Mouse (Mus musculus) fat pad, adult 2 months (tissue): ENCODE data around the gene Ndufaf7.

ENCODE experiments used
- DNase-seq: peaks from one replicate; pipeline ENCODE4 v3.0.0-alpha.2; 2011; ENCODE audit warnings: low read depth, low spot score; ENCODE audit errors: extremely low read depth

The Ndufaf7 gene

GRCm38 (mm10) chr17:78959473-78959872 is 22.5 kb downstream of the Ndufaf7 start:
- no peak for DNase-seq

- DNase-seq, result no peak
Observed at GRCm38 (mm10) chr17:78964387-78964786, 27.5 kb downstream of the Ndufaf7 start.

GRCm38 (mm10) chr17:78966092-78966883 is 29.4 kb downstream of the Ndufaf7 start:
- DNase-seq, result no peak

DNA sequence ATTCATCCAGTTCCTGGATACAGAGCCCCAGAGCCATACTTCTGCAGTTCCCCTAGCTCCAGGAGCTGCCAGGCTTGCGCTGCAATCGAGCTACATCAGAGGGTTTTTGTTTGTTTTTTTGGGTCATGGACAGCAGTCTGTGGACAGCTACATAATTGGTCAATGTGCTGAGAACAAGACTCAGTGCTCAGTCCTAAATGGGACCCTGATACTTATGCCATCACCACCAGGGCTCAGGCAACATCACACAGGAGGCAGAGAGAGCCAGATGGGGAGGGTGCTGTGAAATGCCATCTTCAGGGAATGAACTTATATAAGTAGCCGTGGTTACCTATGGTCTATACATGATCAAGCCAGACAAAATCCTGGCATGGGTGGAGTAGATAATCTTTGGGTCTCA is 31.6 kb downstream of the Ndufaf7 start:
- no peak for DNase-seq

- DNase-seq, result no peak
Observed at GRCm38 (mm10) chr17:78983166-78983565, 46.2 kb downstream of the Ndufaf7 start.

- no peak for DNase-seq
Observed at GRCm38 (mm10) chr17:78983736-78984135, 46.8 kb downstream of the Ndufaf7 start.

GRCm38 (mm10) chr17:78989015-78989414 is 52.1 kb downstream of the Ndufaf7 start:
- no peak for DNase-seq

DNA sequence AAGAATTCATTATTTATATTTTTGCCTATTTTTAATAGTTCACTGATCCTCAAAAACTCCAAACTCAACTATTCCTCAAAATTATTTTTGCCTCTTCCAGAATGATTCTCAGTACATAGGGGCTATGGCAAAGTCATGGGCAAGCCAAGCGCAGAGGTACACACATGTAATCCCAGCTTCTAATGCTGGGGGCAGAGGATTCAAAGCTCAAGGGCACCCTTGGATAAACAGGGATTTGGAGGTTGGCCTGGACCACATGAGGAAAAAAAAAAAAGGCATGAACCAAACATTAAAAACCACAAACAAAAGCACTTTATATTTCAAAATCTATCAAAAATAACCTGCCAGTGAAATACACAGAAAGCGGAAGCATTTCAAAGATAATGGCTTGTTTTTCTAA is 54.6 kb downstream of the Ndufaf7 start:
- DNase-seq, result no peak

GRCm38 (mm10) chr17:78992303-78993027 is 55.5 kb downstream of the Ndufaf7 start:
- no peak for DNase-seq

DNA sequence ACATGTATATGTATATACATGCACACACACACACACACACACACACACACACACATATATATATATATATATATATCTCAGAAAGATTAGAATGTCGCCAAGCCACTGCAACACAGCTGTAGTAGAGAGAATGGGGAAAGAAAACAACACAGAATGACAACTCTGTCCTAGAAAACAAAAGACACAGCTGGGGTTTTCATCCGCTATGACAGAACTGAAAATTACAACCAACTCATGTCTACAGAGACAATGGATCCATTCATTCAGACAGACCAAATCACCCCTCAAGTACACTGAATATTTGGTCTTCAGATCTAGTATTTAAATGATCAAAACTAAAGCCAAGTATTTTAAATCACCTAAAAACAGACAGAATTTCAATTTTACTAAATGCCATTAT is 56.7 kb downstream of the Ndufaf7 start:
- no peak for DNase-seq

- DNase-seq, result no peak
Observed at GRCm38 (mm10) chr17:78994382-78994781, 57.4 kb downstream of the Ndufaf7 start.

DNA sequence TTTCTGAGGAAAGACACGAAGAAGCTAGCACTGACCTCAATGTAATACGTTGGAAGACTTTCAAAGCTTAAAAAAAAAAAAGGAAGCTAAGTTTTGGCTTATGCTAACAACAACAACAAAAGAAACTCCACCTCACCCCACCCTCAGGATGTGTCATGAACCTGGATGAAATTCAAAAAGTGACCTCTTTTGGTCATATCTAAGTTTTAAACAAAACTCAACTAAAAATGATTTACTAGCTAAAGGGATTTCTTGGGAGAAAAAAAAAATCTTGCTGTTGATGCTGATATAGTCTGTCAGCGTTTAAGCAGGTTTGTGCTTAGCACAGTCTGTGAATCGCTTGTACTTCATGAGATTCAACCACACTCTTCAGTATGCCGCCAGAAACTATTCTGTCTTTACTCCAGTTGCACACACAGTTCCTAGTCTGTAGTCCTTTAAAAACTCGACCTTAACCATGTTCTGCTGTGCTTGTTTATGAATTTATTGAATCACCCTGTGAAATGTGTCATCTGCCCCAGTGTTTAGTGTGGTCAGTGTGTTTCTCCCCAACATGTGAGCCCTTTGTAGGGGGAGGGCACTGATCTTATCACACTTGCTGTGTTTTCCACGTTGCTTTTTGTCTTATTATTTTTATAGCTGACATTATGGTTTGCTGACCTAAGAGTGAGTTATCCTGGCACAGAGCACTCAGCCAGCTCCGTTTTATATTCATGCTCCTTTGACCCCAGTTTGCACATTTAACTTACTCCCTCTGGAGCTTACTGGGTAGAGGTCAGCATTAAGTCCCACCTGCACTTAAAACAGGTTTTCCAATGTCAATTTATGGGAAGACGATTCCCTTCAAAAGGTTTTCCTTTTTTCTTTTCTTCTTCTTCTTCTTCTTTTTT is 58.2 kb downstream of the Ndufaf7 start:
- DNase-seq, result no peak
